Mouse (Mus musculus) kidney, adult 2 months (tissue): ENCODE results near the gene Zfp141. TPM values are rescaled to one million over a fixed set of nuclear protein-coding genes. Genes with fewer than 3 reads are reported as not detected.
"Not testable (repeated sequence)": the region's sequence is repeated elsewhere in the genome, so short reads cannot be mapped to it uniquely, and the experiment has no call there.

Experiments
- DNase-seq: peaks from one replicate; pipeline ENCODE4 v3.0.0; 2021
- H3K27ac ChIP-seq: fragments of 200-500 bp; 2 replicates; pipeline ENCODE4 v1.5.1; 2012; ENCODE audit warnings: low read depth, low read length, control low read depth, inconsistent platforms; ENCODE audit not compliant: insufficient read depth
- H3K27me3 ChIP-seq: fragments of 200-500 bp; replicated peaks from 2 replicates; pipeline ENCODE4 v1.6.1; 2012; ENCODE audit warnings: mild to moderate bottlenecking, moderate library complexity, low read length, inconsistent platforms; ENCODE audit not compliant: control insufficient read depth, insufficient read depth
- H3K36me3 ChIP-seq: fragments of 200-500 bp; 2 replicates; pipeline ENCODE4 v1.6.1; 2012; ENCODE audit warnings: mild to moderate bottlenecking, moderate library complexity, low read length, inconsistent platforms; ENCODE audit not compliant: control insufficient read depth, insufficient read depth
- H3K4me1 ChIP-seq: fragments of 200-500 bp; 2 replicates; pipeline ENCODE4 v1.6.1; 2011; ENCODE audit warnings: low read length; ENCODE audit not compliant: control insufficient read depth, insufficient read depth
- H3K4me3 ChIP-seq: fragments of 200-500 bp; 2 replicates; pipeline ENCODE4 v1.5.1; 2011; ENCODE audit warnings: mild to moderate bottlenecking, low read depth, low read length, control low read depth; ENCODE audit not compliant: insufficient read depth
- CTCF ChIP-seq: fragments of 200-500 bp; conservative IDR thresholded peaks from 2 replicates; pipeline ENCODE4 v1.5.1; 2011; ENCODE audit warnings: low read depth, mild to moderate bottlenecking, control low read depth, low read length, moderate library complexity, mixed read lengths; ENCODE audit not compliant: insufficient read depth, insufficient read length
- POLR2A ChIP-seq: fragments of 200-500 bp; IDR thresholded peaks from one replicate; pipeline ENCODE4 v1.6.1; 2011; ENCODE audit warnings: low read depth, low read length, control low read depth
- WGBS: fragments of 180-500 bp; shearing (Covaris S2); methylation state at CpG from one replicate; pipeline ENCODE4 v1.1.7; 2018; 5-methylcytosine and 5-hydroxymethylcytosine counted together
- polyA plus RNA-seq: library from polyadenylated mRNA; depleted of rRNA; stranded (reverse); fragments of >200 nt; gene quantifications from 2 replicates; pipeline ENCODE4 v1.2.3, GENCODE M21; 2012; rRNA removed

Gene Zfp141
- polyA plus RNA-seq: 3.3 and 5.0 TPM in 2 replicates

- not testable (repeated sequence) for H3K27ac ChIP-seq, H3K27me3 ChIP-seq, H3K36me3 ChIP-seq, H3K4me1 ChIP-seq
- H3K4me3 ChIP-seq: peak within 1 kb of the TSS; percentile 74
- WGBS: 6% methylated on average over 18 of the region's 18 CpGs
- DNase-seq: peak; percentile 95
These were observed at the start of gene Zfp141 for GRCm38 (mm10) chr7:42505588-42505987. TSS of gene Zfp141 (minus strand) at chr7:42505740.

DNA sequence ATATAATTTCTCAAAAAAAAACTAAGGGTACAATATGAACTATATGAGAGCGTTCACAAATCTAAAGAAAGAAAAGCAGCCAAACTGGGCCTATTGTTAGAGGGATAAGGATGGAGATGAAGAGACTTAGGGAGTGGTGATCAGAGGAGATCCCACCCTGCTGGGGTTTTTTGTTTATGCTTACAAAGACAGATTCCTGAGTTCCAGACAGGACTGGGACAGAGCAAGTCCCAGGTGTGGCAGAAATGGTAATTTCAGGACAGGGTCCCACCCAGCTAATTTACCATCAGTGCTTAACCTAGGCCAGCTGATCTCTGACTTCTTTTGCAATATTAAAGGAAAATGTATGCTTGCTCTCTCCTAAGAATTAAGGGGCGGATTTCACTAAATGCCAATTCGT is 46.2 kb upstream of the Zfp141 start:
- no peak overlapping the region for H3K27ac ChIP-seq
- no peaks in the 10 kb centered on the region for H3K36me3 ChIP-seq
- H3K27me3 ChIP-seq: no peaks in the 10 kb centered on the region
- DNase-seq: no peak
- no peaks in the 10 kb centered on the region for H3K4me1 ChIP-seq
- 77% methylated on average over 3 of the region's 3 CpGs for WGBS
- no peak overlapping the region for H3K4me3 ChIP-seq
- TF ChIP-seq CTCF (no peak), POLR2A (no peak)

GRCm38 (mm10) chr7:42505186-42505585 is 354 bp downstream of the Zfp141 start:
- no peaks in the 10 kb centered on the region for H3K4me1 ChIP-seq
- no peaks in the 10 kb centered on the region for H3K36me3 ChIP-seq
- no peaks in the 10 kb centered on the region for H3K27me3 ChIP-seq
- WGBS: under 1% methylated on average over 20 of the region's 20 CpGs
- TF ChIP-seq POLR2A: no peak
- TF ChIP-seq CTCF: no peak
- no peak overlapping the region for H3K27ac ChIP-seq
- DNase-seq: no peak
- peak overlapping the region; percentile 74 for H3K4me3 ChIP-seq

DNA sequence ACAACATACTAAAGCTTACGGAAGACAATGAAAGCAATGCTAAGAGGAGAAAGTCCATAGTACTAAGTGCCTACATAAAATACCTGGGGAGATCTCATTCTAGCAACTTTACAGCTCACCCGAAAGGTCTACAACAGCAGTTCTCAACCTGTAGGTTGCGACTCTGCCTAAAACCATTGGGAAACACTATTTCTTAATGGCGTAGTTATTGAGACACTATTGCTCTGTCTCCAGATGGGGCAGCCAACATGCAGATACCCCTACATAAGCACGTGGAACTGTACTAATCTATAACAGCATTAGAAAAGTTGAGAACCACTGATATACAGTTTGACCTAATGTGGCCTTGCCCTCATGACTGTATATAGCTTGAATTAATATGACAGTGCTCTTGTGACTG is 7.3 kb downstream of the Zfp141 start:
- WGBS: 99% methylated on average over 5 of the region's 5 CpGs
- Histone ChIP-seq H3K4me1 (no peaks in the 10 kb centered on the region), H3K27me3 (no peaks in the 10 kb centered on the region), H3K4me3 (no peak overlapping the region), H3K36me3 (no peaks in the 10 kb centered on the region), H3K27ac (no peak overlapping the region)
- DNase-seq: no peak
- TF ChIP-seq POLR2A (no peak), CTCF (no peak)

- no peak overlapping the region for H3K27ac ChIP-seq
- TF ChIP-seq POLR2A: no peak
- 95% methylated on average over 9 of the region's 9 CpGs for WGBS
- H3K36me3 ChIP-seq: no peaks in the 10 kb centered on the region
- no peaks in the 10 kb centered on the region for H3K4me1 ChIP-seq
- no peak overlapping the region for H3K4me3 ChIP-seq
- no peaks in the 10 kb centered on the region for H3K27me3 ChIP-seq
- no peak for DNase-seq
These were observed 8.2 kb downstream of the Zfp141 start for GRCm38 (mm10) chr7:42497356-42497755.

DNA sequence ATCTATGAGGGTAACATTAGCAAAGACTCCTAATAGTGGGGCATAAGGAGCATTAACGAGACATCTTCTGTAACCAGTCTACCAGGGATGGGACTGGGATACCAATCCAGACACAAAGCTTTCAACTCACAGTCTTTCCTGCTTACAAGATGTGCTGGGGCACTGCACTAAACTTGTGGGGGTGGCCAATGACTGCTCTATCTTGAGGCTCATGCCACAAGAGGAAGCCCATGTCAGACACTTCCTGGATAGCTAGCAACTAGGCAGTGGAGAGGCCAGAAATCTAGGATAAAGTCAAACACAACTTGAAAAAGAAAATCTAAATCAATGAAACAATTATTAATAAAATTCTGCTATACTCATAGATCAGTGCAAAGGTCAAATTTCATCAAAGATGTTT is 9.3 kb downstream of the Zfp141 start:
- Histone ChIP-seq H3K27ac (no peak overlapping the region), H3K36me3 (no peaks in the 10 kb centered on the region), H3K27me3 (no peaks in the 10 kb centered on the region), H3K4me3 (no peak overlapping the region), H3K4me1 (no peaks in the 10 kb centered on the region)
- no peak for DNase-seq
- WGBS: 84% methylated on average over 1 of the region's 1 CpGs
- TF ChIP-seq CTCF (no peak), POLR2A (no peak)

DNA sequence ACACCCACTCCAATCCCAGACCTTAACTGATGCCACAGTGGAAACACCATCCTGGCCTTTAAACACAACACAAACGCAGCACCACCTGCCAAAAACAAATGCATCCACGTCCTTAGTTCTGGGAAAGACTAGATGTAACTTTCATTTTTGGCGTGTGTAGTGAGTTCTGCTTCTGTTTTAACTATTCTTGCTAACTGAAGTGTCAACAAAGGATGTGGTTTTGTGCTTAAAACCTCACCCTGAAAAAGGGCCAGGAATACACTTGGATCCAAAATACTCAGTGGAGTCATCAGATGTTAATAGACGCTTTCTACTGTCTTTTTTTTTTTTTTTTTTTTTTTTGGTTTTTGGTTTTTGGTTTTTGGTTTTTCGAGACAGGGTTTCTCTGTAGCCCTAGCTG is 14.7 kb downstream of the Zfp141 start:
- Histone ChIP-seq H3K36me3 (no peaks in the 10 kb centered on the region; the same call in 1 of the 2 replicates), H3K4me3 (no peak overlapping the region), H3K27me3 (no peaks in the 10 kb centered on the region), H3K27ac (no peak overlapping the region), H3K4me1 (no peaks in the 10 kb centered on the region)
- TF ChIP-seq POLR2A (no peak), CTCF (no peak)
- peak; percentile 1 for DNase-seq
- 85% methylated on average over 5 of the region's 5 CpGs for WGBS

- DNase-seq: no peak
- H3K27me3 ChIP-seq: no peaks in the 10 kb centered on the region
- no peak overlapping the region for H3K27ac ChIP-seq
- WGBS: 85% methylated on average over 4 of the region's 4 CpGs
- H3K4me3 ChIP-seq: no peak overlapping the region
- H3K4me1 ChIP-seq: no peaks in the 10 kb centered on the region
- TF ChIP-seq POLR2A (no peak), CTCF (no peak)
- H3K36me3 ChIP-seq: no peaks in the 10 kb centered on the region; the same call in 1 of the 2 replicates
These were observed 15.2 kb downstream of the Zfp141 start for GRCm38 (mm10) chr7:42490358-42490757.
